Mouse (Mus musculus) embryo, embryonic 9.5 days (tissue): ENCODE data around the gene Gm39566.

ENCODE experiments used
- DNase-seq: peaks from one replicate; pipeline ENCODE4 v3.0.0-alpha.2; 2017; ENCODE audit errors: extremely low spot score

Gene Gm39566

DNA sequence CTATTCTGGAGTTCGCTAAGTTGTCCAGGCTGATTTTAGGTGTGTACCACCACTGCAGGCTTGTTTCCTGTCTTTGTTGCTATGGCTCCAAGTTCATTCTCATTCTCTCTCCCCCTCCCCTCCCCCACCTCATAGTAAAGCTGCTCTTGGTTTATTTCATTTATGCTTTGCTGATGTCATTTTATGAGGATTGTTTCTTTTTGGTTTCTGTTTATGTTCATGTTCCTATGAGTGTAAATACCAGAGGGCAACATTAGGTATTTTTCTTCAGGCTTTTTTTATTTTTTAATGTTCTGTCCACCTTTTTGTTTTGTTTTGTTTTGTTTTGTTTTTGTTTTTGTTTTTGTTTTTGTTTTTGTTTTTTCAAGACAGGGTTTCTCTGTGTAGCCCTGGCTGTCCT is 53.2 kb downstream of the Gm39566 start, which contains the start of gene Slc35g3:
TSS of gene Slc35g3 (minus strand) at position 101 of the 400 bp plus-strand sequence.
- no peak for DNase-seq
